Mouse (Mus musculus) heart, postnatal 0 days (tissue): Measurements from ENCODE around the gene Ifna1.

Experiments
- CTCF ChIP-seq: IDR thresholded peaks from 2 replicates; pipeline ENCODE4 v1.5.1; 2016; ENCODE audit warnings: antibody characterized with exemption, control low read depth, low read depth
- EP300 ChIP-seq: IDR thresholded peaks from 2 replicates; pipeline ENCODE4 v1.6.1; 2016; ENCODE audit warnings: antibody characterized with exemption, low read depth

GRCm38 (mm10) chr4:88815928-88816327, 34.0 kb upstream of the Ifna1 start, which contains the start of gene Ifna7:
- TF ChIP-seq CTCF (no peak), EP300 (no peak)
